In genomic region chr11:55126663-55127062, GRCm38 (mm10) we compare ENCODE assay signal across 31 mouse cellular contexts. TPM values are rescaled to one million over a fixed set of nuclear protein-coding genes. Genes with fewer than 3 reads are reported as not detected.
DNase-seq lines count a peak whose midpoint lies in the region; ATAC-seq and TF ChIP-seq lines count a peak whose summit lies in the region.
"Had no signal": no experiment of that assay in that cellular context is flagged by ENCODE, and none has a peak within 500 bp of the region (broad histone marks: within the 10 kb centered on the region; RNA-seq: fewer than 3 reads in every experiment).

No protein-coding gene starts in this region.

- no peaks in the 10 kb centered on the region for H3K27me3 ChIP-seq in liver, embryonic 12.5 days (replicated peaks)
- no peaks in the 10 kb centered on the region for H3K27me3 ChIP-seq in liver, postnatal 0 days (ENCODE audit: insufficient read depth, low read length)
- H3K27me3 ChIP-seq in liver, embryonic 13.5 days, result no peaks in the 10 kb centered on the region
- H3K27me3 ChIP-seq in liver, embryonic 16.5 days (ENCODE audit: control insufficient read depth, insufficient read depth, low read depth, low read length), result no peaks in the 10 kb centered on the region
- no peaks in the 10 kb centered on the region for H3K27me3 ChIP-seq in hindbrain, embryonic 14.5 days (ENCODE audit: control insufficient read depth, insufficient read depth, low read length)
- H3K27me3 ChIP-seq: embryonic facial prominence, embryonic 13.5 days; embryonic facial prominence, embryonic 15.5 days; forebrain, embryonic 12.5 days; Patski had no signal

- no peak for DNase-seq in liver, postnatal 0 days
- DNase-seq in liver, embryonic 13.5 days, result no peak
- DNase-seq in urinary bladder, adult 2 months (ENCODE audit: low spot score), result no peak
- DNase-seq in kidney, postnatal 4 days, result no peak
- DNase-seq in hindbrain, embryonic 14.5 days (ENCODE audit: low spot score), result no peak
- DNase-seq: adrenal gland, adult 8-10 months; adrenal gland, postnatal 14 days; adrenal gland, postnatal 36 days; cerebellum, adult 11-12 months; cerebellum, adult 8-10 months; cerebellum, adult 9-11 months; cerebellum, postnatal 14 days; cerebellum, postnatal 36 days; embryo, embryonic 11 days had no signal

- H3K4me3 ChIP-seq in liver, embryonic 12.5 days, result no peak overlapping the region
- H3K4me3 ChIP-seq in liver, postnatal 0 days (ENCODE audit: low read depth, low read length), result no peak overlapping the region
- no peak overlapping the region for H3K4me3 ChIP-seq in liver, embryonic 13.5 days (replicated peaks)
- H3K4me3 ChIP-seq in liver, embryonic 16.5 days (ENCODE audit: low read depth, low read length), result no peak overlapping the region
- no peak overlapping the region for H3K4me3 ChIP-seq in hindbrain, embryonic 14.5 days (replicated peaks; ENCODE audit: low read length)
- H3K4me3 ChIP-seq: embryonic facial prominence, embryonic 13.5 days; embryonic facial prominence, embryonic 15.5 days; erythroblast, embryonic 14.5 days; forebrain, embryonic 10.5 days; forebrain, embryonic 12.5 days had no signal

- no peak overlapping the region for H3K9ac ChIP-seq in liver, embryonic 12.5 days
- no peak overlapping the region for H3K9ac ChIP-seq in liver, postnatal 0 days (replicated peaks)
- no peak overlapping the region for H3K9ac ChIP-seq in liver, embryonic 13.5 days
- H3K9ac ChIP-seq in liver, embryonic 16.5 days (ENCODE audit: low read depth, low read length), result no peak overlapping the region
- no peak overlapping the region for H3K9ac ChIP-seq in hindbrain, embryonic 14.5 days
- H3K9ac ChIP-seq: embryonic facial prominence, embryonic 13.5 days; embryonic facial prominence, embryonic 15.5 days; forebrain, embryonic 12.5 days had no signal

- no peak overlapping the region for H3K27ac ChIP-seq in liver, embryonic 12.5 days
- H3K27ac ChIP-seq in liver, postnatal 0 days (ENCODE audit: low read depth), result no peak overlapping the region
- H3K27ac ChIP-seq in liver, embryonic 13.5 days, result 0 out of 2 replicates have a peak overlapping the region, but pooled peaks have one; percentile 29
- H3K27ac ChIP-seq in liver, embryonic 16.5 days (ENCODE audit: low read length), result no peak overlapping the region
- H3K27ac ChIP-seq in hindbrain, embryonic 14.5 days, result no peak overlapping the region
- H3K27ac ChIP-seq: embryonic facial prominence, embryonic 13.5 days; embryonic facial prominence, embryonic 15.5 days; forebrain, embryonic 10.5 days; forebrain, embryonic 12.5 days had no signal

- 0 out of 2 replicates have a peak overlapping the region, but pooled peaks have one; percentile 15 for H3K4me2 ChIP-seq in liver, embryonic 12.5 days
- no peak overlapping the region for H3K4me2 ChIP-seq in liver, postnatal 0 days (ENCODE audit: low read depth, low read length)
- no peak overlapping the region for H3K4me2 ChIP-seq in liver, embryonic 13.5 days
- no peak overlapping the region for H3K4me2 ChIP-seq in liver, embryonic 16.5 days (ENCODE audit: low read depth, low read length)
- no peak overlapping the region for H3K4me2 ChIP-seq in hindbrain, embryonic 14.5 days (replicated peaks)
- H3K4me2 ChIP-seq: embryonic facial prominence, embryonic 13.5 days; embryonic facial prominence, embryonic 15.5 days; forebrain, embryonic 12.5 days had no signal

- TF ChIP-seq EP300 in liver, postnatal 0 days (IDR thresholded peaks at IDR 0.05; ENCODE audit: low read depth), result no peak

- peaks cover 31% of the 10 kb centered on the region for H3K4me1 ChIP-seq in liver, embryonic 12.5 days
- peaks cover 5% of the 10 kb centered on the region; the same call in 1 of the 2 replicates for H3K4me1 ChIP-seq in liver, postnatal 0 days (ENCODE audit: insufficient read depth)
- peaks cover 39% of the 10 kb centered on the region for H3K4me1 ChIP-seq in liver, embryonic 13.5 days (replicated peaks)
- H3K4me1 ChIP-seq in liver, embryonic 16.5 days (ENCODE audit: control insufficient read depth, low read depth, low read length), result peaks cover 6% of the 10 kb centered on the region
- no peaks in the 10 kb centered on the region for H3K4me1 ChIP-seq in hindbrain, embryonic 14.5 days (replicated peaks; ENCODE audit: control insufficient read depth, insufficient read depth, low read length)
- H3K4me1 ChIP-seq: embryonic facial prominence, embryonic 13.5 days; embryonic facial prominence, embryonic 15.5 days; forebrain, embryonic 10.5 days; forebrain, embryonic 12.5 days had no signal

- TF ChIP-seq CTCF in liver, postnatal 0 days (IDR thresholded peaks at IDR 0.05; ENCODE audit: low read depth), result no peak

- no peaks in the 10 kb centered on the region for H3K36me3 ChIP-seq in liver, embryonic 12.5 days
- no peaks in the 10 kb centered on the region for H3K36me3 ChIP-seq in liver, postnatal 0 days (replicated peaks; ENCODE audit: insufficient read depth, low read length)
- H3K36me3 ChIP-seq in liver, embryonic 13.5 days, result no peaks in the 10 kb centered on the region
- no peaks in the 10 kb centered on the region for H3K36me3 ChIP-seq in liver, embryonic 16.5 days (ENCODE audit: control insufficient read depth, insufficient read depth)
- H3K36me3 ChIP-seq in hindbrain, embryonic 14.5 days (replicated peaks; ENCODE audit: control insufficient read depth, insufficient read depth), result no peaks in the 10 kb centered on the region
- H3K36me3 ChIP-seq: embryonic facial prominence, embryonic 13.5 days; embryonic facial prominence, embryonic 15.5 days; forebrain, embryonic 10.5 days; forebrain, embryonic 12.5 days had no signal

- H3K9me3 ChIP-seq in liver, embryonic 12.5 days (replicated peaks), result no peaks in the 10 kb centered on the region
- no peaks in the 10 kb centered on the region for H3K9me3 ChIP-seq in liver, postnatal 0 days (ENCODE audit: low read length)
- 0 out of 2 replicates have a peak, but pooled peaks cover 3% of the 10 kb centered on the region for H3K9me3 ChIP-seq in liver, embryonic 13.5 days (replicated peaks)
- H3K9me3 ChIP-seq in liver, embryonic 16.5 days (replicated peaks; ENCODE audit: control insufficient read depth, low read length), result no peaks in the 10 kb centered on the region
- H3K9me3 ChIP-seq in hindbrain, embryonic 14.5 days (ENCODE audit: control insufficient read depth, low read length), result no peaks in the 10 kb centered on the region
- H3K9me3 ChIP-seq: embryonic facial prominence, embryonic 13.5 days; embryonic facial prominence, embryonic 15.5 days; forebrain, embryonic 10.5 days; forebrain, embryonic 12.5 days had no signal

- WGBS in liver, embryonic 12.5 days (ENCODE audit: insufficient replicate concordance), result 42% methylated on average over 3 of the region's 3 CpGs
- 51% methylated on average over 3 of the region's 3 CpGs for WGBS in liver, postnatal 0 days (ENCODE audit: insufficient replicate concordance)
- 27% methylated on average over 3 of the region's 3 CpGs for WGBS in liver, embryonic 13.5 days (ENCODE audit: insufficient replicate concordance)
- whole genome bisulfite sequencing in liver, embryonic 16.5 days (ENCODE audit: insufficient replicate concordance), result 31% methylated on average over 3 of the region's 3 CpGs
- 93% methylated on average over 3 of the region's 3 CpGs for WGBS in hindbrain, embryonic 14.5 days

- ATAC-seq in liver, embryonic 12.5 days, result peak; percentile 66; the same call in 1 of the 2 replicates
- ATAC-seq in liver, postnatal 0 days, result no peak
- peak; percentile 75 for ATAC-seq in liver, embryonic 13.5 days (ENCODE audit: low read depth)
- ATAC-seq in liver, embryonic 16.5 days (ENCODE audit: low read depth), result peak; percentile 59
- peak; percentile 71 for ATAC-seq in megakaryocyte-erythroid progenitor cell, adult 5-6 weeks (replicated peaks; ENCODE audit: low FRiP score, low TSS enrichment, poor library complexity, severe bottlenecking)
- ATAC-seq in hindbrain, embryonic 14.5 days (ENCODE audit: low FRiP score), result no peak
- ATAC-seq: activated CD4-positive, CD25-positive, alpha-beta regulatory T cell, adult 4 months; forebrain, embryonic 14.5 days; forebrain, embryonic 16.5 days; Patski had no signal

RNA-seq across cellular contexts. Expression of gene Slc36a3, which starts 24.8 kb away (rescaled TPM):
- not detected in 2 replicates for polyA plus RNA-seq in liver, embryonic 12.5 days (2016; fragmentation: Nextera tagmentation; extraction: Ambion mirVana)
- not detected in 2 replicates for polyA plus RNA-seq in liver, postnatal 0 days (2015; fragmentation: Nextera tagmentation; extraction: Ambion mirVana)
- not detected in 2 replicates for polyA plus RNA-seq in liver, embryonic 13.5 days (2015; fragmentation: Nextera tagmentation; extraction: Ambion mirVana)
- not detected in 2 replicates for polyA plus RNA-seq in liver, embryonic 16.5 days (2015; fragmentation: Nextera tagmentation; extraction: Ambion mirVana)
- not detected in 2 replicates for total RNA-seq in megakaryocyte-erythroid progenitor cell, adult 5-6 weeks (2014; fragmentation: Nextera tagmentation)
- not detected in 2 replicates for total RNA-seq in megakaryocyte-erythroid progenitor cell, adult 5-6 weeks (2017)
- polyA plus RNA-seq in urinary bladder, adult 2 months (2012; rRNA removed), result 0.06 TPM in 1 of 2 replicates, not detected in the other
- polyA plus RNA-seq in hindbrain, embryonic 14.5 days (2014; fragmentation: Nextera tagmentation; extraction: Ambion mirVana), result not detected in 2 replicates
- total RNA-seq: adrenal gland, adult 18-20 months; adrenal gland, adult 8-10 months; adrenal gland, postnatal 14 days; adrenal gland, postnatal 36 days; common myeloid progenitor, adult 5-6 weeks; ES-E14 had no signal
- polyA plus RNA-seq: embryonic facial prominence, embryonic 11.5 days; embryonic facial prominence, embryonic 13.5 days; embryonic facial prominence, embryonic 15.5 days; erythroblast, embryonic 14.5 days; forebrain, embryonic 10.5 days; forebrain, embryonic 12.5 days; forebrain, embryonic 14.5 days; forebrain, embryonic 16.5 days; Patski had no signal

RNA-seq across cellular contexts. Expression of gene Gm2a, which starts 28.7 kb away (rescaled TPM):
- 10.7 and 11.4 TPM in 2 replicates for polyA plus RNA-seq in liver, embryonic 12.5 days (2016; fragmentation: Nextera tagmentation; extraction: Ambion mirVana)
- polyA plus RNA-seq in liver, postnatal 0 days (2015; fragmentation: Nextera tagmentation; extraction: Ambion mirVana), result 28.7 and 31.6 TPM in 2 replicates
- polyA plus RNA-seq in liver, embryonic 13.5 days (2015; fragmentation: Nextera tagmentation; extraction: Ambion mirVana), result 9.6 and 10.6 TPM in 2 replicates
- polyA plus RNA-seq in liver, embryonic 16.5 days (2015; fragmentation: Nextera tagmentation; extraction: Ambion mirVana), result 27.4 and 32.6 TPM in 2 replicates
- total RNA-seq in megakaryocyte-erythroid progenitor cell, adult 5-6 weeks (2014; fragmentation: Nextera tagmentation), result 6.2 and 8.6 TPM in 2 replicates
- total RNA-seq in megakaryocyte-erythroid progenitor cell, adult 5-6 weeks (2017), result 9.0 and 16.7 TPM in 2 replicates
- polyA plus RNA-seq in urinary bladder, adult 2 months (2012; rRNA removed), result 47.0 and 62.2 TPM in 2 replicates
- 32.9 and 35.8 TPM in 2 replicates for polyA plus RNA-seq in hindbrain, embryonic 14.5 days (2014; fragmentation: Nextera tagmentation; extraction: Ambion mirVana)

RNA-seq across cellular contexts. Expression of gene Ccdc69, which starts 48.7 kb away (rescaled TPM):
- 1.0 and 1.2 TPM in 2 replicates for polyA plus RNA-seq in liver, embryonic 12.5 days (2016; fragmentation: Nextera tagmentation; extraction: Ambion mirVana)
- 1.3 and 1.6 TPM in 2 replicates for polyA plus RNA-seq in liver, postnatal 0 days (2015; fragmentation: Nextera tagmentation; extraction: Ambion mirVana)
- polyA plus RNA-seq in liver, embryonic 13.5 days (2015; fragmentation: Nextera tagmentation; extraction: Ambion mirVana), result 0.96 and 1.1 TPM in 2 replicates
- polyA plus RNA-seq in liver, embryonic 16.5 days (2015; fragmentation: Nextera tagmentation; extraction: Ambion mirVana), result 1.3 TPM in 2 replicates
- total RNA-seq in megakaryocyte-erythroid progenitor cell, adult 5-6 weeks (2014; fragmentation: Nextera tagmentation), result 4.8 and 8.8 TPM in 2 replicates
- 9.6 and 15.9 TPM in 2 replicates for total RNA-seq in megakaryocyte-erythroid progenitor cell, adult 5-6 weeks (2017)
- 29.0 and 33.3 TPM in 2 replicates for polyA plus RNA-seq in urinary bladder, adult 2 months (2012; rRNA removed)
- 0.20 and 0.36 TPM in 2 replicates for polyA plus RNA-seq in hindbrain, embryonic 14.5 days (2014; fragmentation: Nextera tagmentation; extraction: Ambion mirVana)
- polyA plus RNA-seq: erythroblast, embryonic 14.5 days; Patski had no signal

RNA-seq across cellular contexts. Expression of gene Slc36a2, which starts 58.2 kb away (rescaled TPM):
- polyA plus RNA-seq in liver, embryonic 12.5 days (2016; fragmentation: Nextera tagmentation; extraction: Ambion mirVana), result 6.3 and 6.9 TPM in 2 replicates
- 5.7 and 6.7 TPM in 2 replicates for polyA plus RNA-seq in liver, postnatal 0 days (2015; fragmentation: Nextera tagmentation; extraction: Ambion mirVana)
- polyA plus RNA-seq in liver, embryonic 13.5 days (2015; fragmentation: Nextera tagmentation; extraction: Ambion mirVana), result 9.2 and 10.0 TPM in 2 replicates
- 39.3 and 51.1 TPM in 2 replicates for polyA plus RNA-seq in liver, embryonic 16.5 days (2015; fragmentation: Nextera tagmentation; extraction: Ambion mirVana)
- total RNA-seq in megakaryocyte-erythroid progenitor cell, adult 5-6 weeks (2014; fragmentation: Nextera tagmentation), result not detected in 2 replicates
- total RNA-seq in megakaryocyte-erythroid progenitor cell, adult 5-6 weeks (2017), result not detected in 2 replicates
- polyA plus RNA-seq in urinary bladder, adult 2 months (2012; rRNA removed), result 3.1 and 4.5 TPM in 2 replicates
- polyA plus RNA-seq in hindbrain, embryonic 14.5 days (2014; fragmentation: Nextera tagmentation; extraction: Ambion mirVana), result 0.70 and 0.99 TPM in 2 replicates
- polyA plus RNA-seq: C2C12; forebrain, embryonic 12.5 days had no signal

Comparison
In these comparisons a context has a peak if more than half of its experiments do, and no peak if none do; other contexts are left out.
1. ATAC-seq: peak in liver, embryonic 12.5 days (single experiment), liver, embryonic 13.5 days (single experiment), liver, embryonic 16.5 days (single experiment) and megakaryocyte-erythroid progenitor cell, adult 5-6 weeks (single experiment); none in liver, postnatal 0 days (single experiment) and hindbrain, embryonic 14.5 days (single experiment).
2. RNA of gene Ccdc69, which starts 48.7 kb away (polyA plus RNA-seq): 29.0 to 33.3 TPM in urinary bladder, adult 2 months; 1.3 TPM in liver, embryonic 16.5 days, 1.3 to 1.6 TPM in liver, postnatal 0 days, 0.96 to 1.1 TPM in liver, embryonic 13.5 days, 1.0 to 1.2 TPM in liver, embryonic 12.5 days and 0.20 to 0.36 TPM in hindbrain, embryonic 14.5 days; every median in the first group is over 10 times any median in the second.